Mouse (Mus musculus) lung, postnatal 0 days (tissue): ENCODE measurements around the gene Mindy4.

Source experiments
- CTCF ChIP-seq: IDR thresholded peaks from 2 replicates; pipeline ENCODE4 v1.5.1; 2016; ENCODE audit warnings: antibody characterized with exemption, mild to moderate bottlenecking
- EP300 ChIP-seq: IDR thresholded peaks from 2 replicates; pipeline ENCODE4 v1.6.1; 2016; ENCODE audit warnings: antibody characterized with exemption, mild to moderate bottlenecking, control low read depth

GRCm38 (mm10) chr6:55191537-55191936, 11.6 kb upstream of the Mindy4 start:
- TF ChIP-seq CTCF (no peak), EP300 (no peak)
